Mouse (Mus musculus) urinary bladder, adult 18-20 months (tissue): Measurements from ENCODE around the gene Gm44503.

Source experiments
- DNase-seq, 2 experiments: peaks; one replicate each; pipeline ENCODE4 v3.0.0; 2022; ENCODE audit warnings: low spot score in 2 of 2, mixed read lengths in 2 of 2

Gene Gm44503

GRCm38 (mm10) chr9:72972984-72973383 lies 14.3 kb downstream of the Gm44503 start:
- no peak for DNase-seq

GRCm38 (mm10) chr9:72974734-72975133 lies 16.1 kb downstream of the Gm44503 start:
- DNase-seq: no peak

DNA sequence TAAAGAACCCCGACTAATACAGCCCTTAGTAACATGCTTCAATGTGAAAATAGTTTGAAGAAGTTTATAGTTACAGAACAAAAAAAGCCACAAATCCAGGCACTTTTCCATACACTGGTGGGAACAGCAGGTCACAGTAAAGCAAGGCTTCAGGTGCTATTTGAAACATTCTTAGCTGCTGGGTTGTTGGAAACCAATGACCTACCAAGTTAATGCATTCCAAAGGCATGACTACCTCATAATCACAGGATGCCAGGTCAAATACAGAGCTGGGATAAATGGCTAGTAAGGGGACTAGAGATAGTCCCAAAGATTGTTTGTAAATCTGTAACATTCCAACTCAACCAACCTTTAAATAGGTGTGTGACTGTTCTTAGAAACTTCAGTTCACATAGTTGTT lies 16.6 kb downstream of the Gm44503 start:
- DNase-seq: no peak

- no peak for DNase-seq
Measured at GRCm38 (mm10) chr9:72983066-72983465, 24.4 kb downstream of the Gm44503 start.

DNA sequence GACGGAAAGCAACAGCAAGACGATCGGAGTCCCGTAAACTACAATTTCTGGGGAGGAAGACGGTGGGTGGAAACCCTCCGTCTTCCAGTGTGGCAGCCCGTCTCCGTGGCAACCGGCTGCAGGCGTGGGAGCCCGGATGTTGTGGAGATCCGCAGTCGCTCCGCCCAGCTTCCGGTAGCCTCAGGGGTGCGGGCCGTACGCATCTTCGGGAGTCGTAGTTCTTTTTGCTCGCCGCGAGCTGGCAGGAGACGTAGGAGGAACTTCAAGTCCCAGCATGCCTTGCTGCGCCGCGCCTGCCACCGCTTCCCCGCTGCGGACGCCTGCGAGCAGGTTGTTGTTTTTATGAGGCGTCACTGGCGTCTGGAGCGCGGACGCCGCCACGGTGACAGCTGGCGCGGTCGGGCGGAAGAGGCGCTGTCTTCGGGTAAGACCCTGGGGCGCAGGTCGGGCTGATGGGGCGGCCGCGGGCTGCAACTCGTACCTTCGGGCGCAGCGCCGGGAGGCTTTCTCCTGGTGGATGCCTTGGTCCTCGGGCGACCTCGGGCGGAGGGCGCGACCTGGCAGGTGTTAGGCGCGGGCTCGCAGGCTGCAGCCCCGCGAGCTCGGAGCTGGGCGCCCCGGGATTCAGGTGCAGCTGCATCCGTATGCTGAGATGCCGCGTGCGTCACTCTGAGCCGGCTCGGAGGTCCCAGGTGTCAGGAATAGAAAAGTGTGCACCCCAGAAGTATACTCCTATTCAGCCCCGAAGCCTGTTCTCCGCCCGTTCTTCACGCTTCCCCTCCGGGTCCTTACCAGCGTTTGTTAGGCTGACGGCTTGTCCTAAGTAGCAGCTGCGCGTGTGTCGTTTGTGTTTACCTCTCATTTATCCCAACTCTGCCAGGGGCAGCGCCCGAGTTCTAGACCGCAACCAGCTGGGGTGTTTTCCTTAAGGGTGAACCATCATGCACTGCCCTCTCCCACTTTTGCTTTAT lies 26.9 kb downstream of the Gm44503 start, which contains the start of the genes Ccpg1os and Ccpg1:
Gene Ccpg1os (minus strand): TSS at position 133 of the 971 bp plus-strand sequence.
Gene Ccpg1 (plus strand): TSS at position 180 of the 971 bp plus-strand sequence.
- DNase-seq: peak; percentile 84 to 96

DNA sequence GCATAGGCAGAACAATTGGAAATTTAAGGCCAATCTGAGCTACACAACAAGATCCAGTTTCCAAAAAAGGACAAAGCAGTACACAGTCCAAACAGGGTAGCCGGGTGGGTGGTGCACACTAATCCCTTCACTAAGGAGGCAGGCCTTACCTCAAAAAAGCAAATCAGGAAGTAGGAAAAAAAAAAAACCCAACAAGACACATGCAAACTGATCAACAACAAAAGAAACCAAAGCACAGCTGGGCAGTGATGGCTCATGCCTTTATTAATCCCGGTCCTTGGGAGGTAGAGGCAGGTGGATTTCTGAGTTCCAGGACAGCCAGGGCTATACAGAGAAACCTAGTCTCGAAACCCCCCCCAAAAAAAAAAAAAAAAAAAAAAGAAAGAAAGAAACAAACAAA lies 29.1 kb downstream of the Gm44503 start:
- DNase-seq: no peak

GRCm38 (mm10) chr9:72988706-72989105 lies 30.1 kb downstream of the Gm44503 start:
- no peak for DNase-seq

GRCm38 (mm10) chr9:72991420-72991819 lies 32.8 kb downstream of the Gm44503 start:
- no peak for DNase-seq

DNA sequence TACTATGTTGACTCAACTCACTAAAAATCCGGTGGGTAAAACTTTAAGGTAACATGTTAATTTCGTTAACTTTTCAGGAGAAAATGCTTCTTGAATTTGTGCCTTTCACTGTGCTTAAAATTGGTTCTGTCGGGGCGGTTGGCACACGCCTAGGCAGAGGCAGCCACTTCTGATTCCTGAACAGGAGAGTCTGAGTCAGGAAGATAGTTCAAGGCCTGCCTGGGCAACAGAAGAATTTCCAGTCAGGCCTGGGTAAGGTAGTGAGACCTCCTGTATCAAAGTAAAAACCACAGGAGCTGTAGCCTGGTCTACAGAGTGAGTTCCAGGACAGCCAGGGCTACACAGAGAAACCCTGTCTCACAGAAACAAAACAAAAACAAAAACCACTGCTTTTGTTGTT lies 33.9 kb downstream of the Gm44503 start:
- no peak for DNase-seq

DNA sequence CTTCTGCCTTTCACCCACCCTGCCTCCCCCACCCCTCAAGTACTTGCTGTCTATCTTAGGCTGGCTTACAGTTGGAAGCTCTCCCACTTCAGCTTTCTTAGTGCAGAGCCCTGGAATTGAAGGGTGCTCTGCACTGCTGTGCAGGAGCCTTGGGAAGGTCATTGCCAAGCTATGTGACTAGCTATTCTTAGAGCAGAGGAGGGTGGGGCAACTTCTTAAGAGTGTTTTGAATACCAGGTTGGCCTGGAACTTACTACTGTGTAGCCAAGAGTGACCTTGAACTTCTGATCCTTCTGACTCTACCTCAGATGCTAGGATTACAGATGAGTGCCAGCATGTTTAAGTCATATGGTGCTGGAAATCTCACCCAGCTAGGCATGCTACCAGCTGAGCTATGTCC lies 37.5 kb downstream of the Gm44503 start:
- no peak for DNase-seq

GRCm38 (mm10) chr9:72996806-72997205 lies 38.2 kb downstream of the Gm44503 start:
- DNase-seq: no peak

- DNase-seq: no peak
Measured at GRCm38 (mm10) chr9:73000487-73000886, 41.8 kb downstream of the Gm44503 start.

GRCm38 (mm10) chr9:73001314-73002011 lies 42.8 kb downstream of the Gm44503 start:
- DNase-seq: no peak

- no peak for DNase-seq
Measured at GRCm38 (mm10) chr9:73002177-73002576, 43.5 kb downstream of the Gm44503 start.

GRCm38 (mm10) chr9:73004076-73004475 lies 45.4 kb downstream of the Gm44503 start:
- DNase-seq: no peak

DNA sequence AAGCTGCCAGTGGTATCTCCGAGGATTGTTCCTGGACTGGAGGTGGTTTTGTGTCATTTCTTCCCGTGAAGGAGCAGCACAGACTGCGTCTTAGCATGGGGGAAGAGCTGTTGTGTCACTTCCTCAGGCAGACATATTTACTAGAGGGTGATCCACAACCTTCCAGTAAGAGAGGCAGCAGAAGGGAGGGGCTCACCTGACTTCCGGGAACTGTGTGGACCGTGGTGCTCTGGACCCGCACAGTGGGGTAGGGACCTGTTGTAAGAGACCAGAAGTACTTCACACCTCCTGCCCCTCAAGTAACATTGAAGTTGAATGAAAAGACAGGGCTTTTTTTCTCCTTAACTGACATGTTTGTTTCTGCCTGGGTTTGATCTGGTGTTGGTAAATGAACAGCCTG lies 46.5 kb downstream of the Gm44503 start:
- DNase-seq: no peak

DNA sequence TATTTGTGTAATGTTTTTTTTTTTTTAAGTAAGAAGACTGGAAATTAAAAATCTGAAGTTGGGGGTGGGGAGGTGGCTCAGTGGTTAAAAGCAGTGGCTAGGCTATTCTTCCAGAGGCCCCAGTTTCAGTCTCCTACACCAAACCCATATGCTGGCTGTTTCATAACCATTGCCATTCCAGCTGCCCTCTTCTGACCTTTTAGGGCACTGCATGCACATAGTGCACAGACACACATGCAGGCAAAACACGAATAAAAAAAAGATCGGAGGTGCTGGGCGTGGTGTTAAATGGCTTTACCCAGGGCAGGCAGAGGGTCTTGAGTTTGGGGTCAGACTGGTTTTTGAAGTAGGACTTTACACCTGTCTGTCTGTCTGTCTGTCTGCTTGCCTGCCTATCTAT lies 47.5 kb downstream of the Gm44503 start:
- no peak for DNase-seq

DNA sequence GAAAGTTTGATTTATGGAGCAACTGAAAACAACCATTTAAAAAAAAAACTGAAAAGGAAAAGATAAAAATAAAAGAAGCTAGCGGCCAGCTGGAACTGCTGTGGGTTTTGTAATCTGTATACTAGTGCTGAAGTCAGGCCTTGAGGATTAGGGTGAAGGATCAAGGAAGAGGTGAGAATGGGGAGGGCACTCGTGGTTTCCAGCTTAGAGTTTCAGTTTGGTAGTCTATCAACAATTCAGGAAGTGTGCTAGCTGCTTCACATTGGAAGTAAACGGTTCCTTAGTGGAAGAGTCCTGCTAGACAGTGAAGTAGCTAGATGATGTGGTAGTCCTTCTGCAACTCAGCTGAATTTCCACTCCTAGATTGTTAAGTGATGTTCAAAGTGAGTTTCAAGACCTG lies 49.7 kb downstream of the Gm44503 start:
- DNase-seq: no peak

- no peak for DNase-seq
Measured at GRCm38 (mm10) chr9:73012629-73013028, 54.0 kb downstream of the Gm44503 start.

- no peak for DNase-seq
Measured at GRCm38 (mm10) chr9:73014724-73015123, 56.1 kb downstream of the Gm44503 start.

DNA sequence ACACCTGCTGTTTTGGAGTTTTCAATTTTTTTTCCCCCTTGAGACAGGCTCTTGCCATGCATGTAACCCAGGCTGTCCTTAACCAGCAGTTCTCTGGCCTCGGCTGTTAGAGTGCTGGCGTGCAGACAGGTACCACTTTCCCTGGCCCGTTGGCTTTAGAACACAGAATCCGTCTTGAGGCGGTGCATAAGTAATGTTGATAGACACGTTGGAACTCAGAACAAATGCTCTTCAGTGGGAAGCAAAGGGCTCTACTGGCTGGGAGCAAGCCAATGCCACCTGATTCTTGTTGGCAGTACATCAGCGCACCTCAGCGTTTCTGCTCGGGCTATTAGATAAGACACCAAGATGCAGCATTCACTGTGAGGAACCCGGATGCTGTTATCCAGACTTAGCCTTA lies 61.2 kb downstream of the Gm44503 start:
- DNase-seq: no peak

- no peak for DNase-seq
Measured at GRCm38 (mm10) chr9:73020566-73021097, 62.0 kb downstream of the Gm44503 start.
